Mouse (Mus musculus) brain, adult 2 months (tissue): ENCODE measurements at regions not wholly inside any gene's neighbourhood (a gene's known extent, or its start where the extent isn't known, plus 50 kb on each side); places are given as distances from the start of the nearest gene placed in this dataset.
A peak's percentile ranks its signal among the peaks of the same experiment; 100 is the strongest.

ENCODE experiments used
- DNase-seq: peaks from one replicate; pipeline ENCODE4 v3.0.0; 2011; ENCODE audit warnings: low read depth, low spot score

GRCm38 (mm10) chr4:38749281-38749680 lies 700.8 kb upstream of the 1700009N14Rik start:
- DNase-seq = peak; percentile 55

GRCm38 (mm10) chr4:38785016-38785415 lies 665.1 kb upstream of the 1700009N14Rik start:
- DNase-seq = peak; percentile 53

GRCm38 (mm10) chr4:38825133-38825532 lies 625.0 kb upstream of the 1700009N14Rik start:
- peak; percentile 81 for DNase-seq

- peak; percentile 60 for DNase-seq
Observed at GRCm38 (mm10) chr4:38848261-38848660, 601.8 kb upstream of the 1700009N14Rik start.

GRCm38 (mm10) chr4:38854349-38854748 lies 595.7 kb upstream of the 1700009N14Rik start:
- peak; percentile 33 for DNase-seq

- no peak for DNase-seq
Observed at GRCm38 (mm10) chr4:38900565-38900964, 549.5 kb upstream of the 1700009N14Rik start.

GRCm38 (mm10) chr4:38926831-38927230 lies 523.3 kb upstream of the 1700009N14Rik start:
- peak; percentile 5 for DNase-seq

GRCm38 (mm10) chr4:38953633-38954032 lies 496.5 kb upstream of the 1700009N14Rik start:
- no peak for DNase-seq

- DNase-seq = peak; percentile 8
Observed at GRCm38 (mm10) chr4:38995161-38995560, 454.9 kb upstream of the 1700009N14Rik start.
